Mouse (Mus musculus) cerebellum, postnatal 25 days (tissue): ENCODE data around the gene Foxred2.

ENCODE experiments used
- DNase-seq, 2 experiments: peaks; one replicate each; pipeline ENCODE4 v3.0.0; 2021; ENCODE audit warnings: mixed read lengths in 2 of 2

Foxred2 gene

DNA sequence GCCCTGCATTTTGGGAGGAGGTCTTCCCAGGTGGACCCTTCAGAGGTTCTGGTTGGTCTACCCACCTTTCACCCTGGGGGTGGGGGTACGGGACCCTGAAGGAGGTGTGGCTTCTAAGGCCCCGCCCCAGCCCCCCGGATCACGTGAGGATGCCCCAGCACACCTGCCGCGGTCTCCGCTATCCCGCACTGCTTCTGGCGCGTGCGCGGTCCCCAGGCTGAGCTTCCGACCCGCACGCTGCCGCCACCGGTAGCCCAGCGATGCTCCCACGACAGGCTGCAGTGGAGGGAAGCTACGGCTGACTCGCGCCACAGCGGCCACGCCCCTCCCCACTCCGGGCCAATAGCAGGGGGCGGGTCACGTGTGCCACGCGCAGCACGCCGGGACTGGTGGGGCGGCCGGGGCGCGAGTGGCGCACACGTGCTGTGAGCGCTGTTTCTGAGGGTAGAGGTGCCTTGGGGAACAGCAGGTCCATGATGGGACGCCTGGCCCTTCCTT is at the start of gene Foxred2:
Gene Foxred2 (minus strand): TSS at position 319 of the 498 bp plus-strand sequence.
- peak; percentile 93 to 96 for DNase-seq

DNA sequence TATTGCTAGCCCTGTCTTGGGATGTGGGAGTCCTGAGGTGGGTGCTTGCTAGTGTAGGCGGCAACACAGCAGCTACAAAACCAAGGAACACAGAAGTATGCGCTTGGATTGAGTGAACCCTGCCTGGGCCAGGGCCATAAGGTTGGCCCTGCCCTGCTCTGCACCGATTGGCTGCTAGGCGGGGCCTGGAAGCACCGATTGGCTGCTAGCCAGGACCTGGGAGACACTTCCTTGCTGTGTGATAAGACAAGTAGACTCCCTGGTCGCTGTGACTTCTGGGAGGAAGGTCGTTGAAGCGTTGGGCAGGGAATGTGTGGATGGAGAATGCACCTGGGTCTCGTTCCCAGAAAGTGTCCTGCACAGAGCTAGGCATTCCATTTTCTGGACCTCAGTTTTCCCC is 47.4 kb upstream of the Foxred2 start:
- DNase-seq = peak; percentile 64 to 80

GRCm38 (mm10) chr15:78001400-78001799 is 44.9 kb upstream of the Foxred2 start:
- no peak for DNase-seq

- DNase-seq = no peak
Measured at GRCm38 (mm10) chr15:77988541-77988940, 32.0 kb upstream of the Foxred2 start.

GRCm38 (mm10) chr15:77983391-77983790 is 26.9 kb upstream of the Foxred2 start:
- no peak for DNase-seq

DNA sequence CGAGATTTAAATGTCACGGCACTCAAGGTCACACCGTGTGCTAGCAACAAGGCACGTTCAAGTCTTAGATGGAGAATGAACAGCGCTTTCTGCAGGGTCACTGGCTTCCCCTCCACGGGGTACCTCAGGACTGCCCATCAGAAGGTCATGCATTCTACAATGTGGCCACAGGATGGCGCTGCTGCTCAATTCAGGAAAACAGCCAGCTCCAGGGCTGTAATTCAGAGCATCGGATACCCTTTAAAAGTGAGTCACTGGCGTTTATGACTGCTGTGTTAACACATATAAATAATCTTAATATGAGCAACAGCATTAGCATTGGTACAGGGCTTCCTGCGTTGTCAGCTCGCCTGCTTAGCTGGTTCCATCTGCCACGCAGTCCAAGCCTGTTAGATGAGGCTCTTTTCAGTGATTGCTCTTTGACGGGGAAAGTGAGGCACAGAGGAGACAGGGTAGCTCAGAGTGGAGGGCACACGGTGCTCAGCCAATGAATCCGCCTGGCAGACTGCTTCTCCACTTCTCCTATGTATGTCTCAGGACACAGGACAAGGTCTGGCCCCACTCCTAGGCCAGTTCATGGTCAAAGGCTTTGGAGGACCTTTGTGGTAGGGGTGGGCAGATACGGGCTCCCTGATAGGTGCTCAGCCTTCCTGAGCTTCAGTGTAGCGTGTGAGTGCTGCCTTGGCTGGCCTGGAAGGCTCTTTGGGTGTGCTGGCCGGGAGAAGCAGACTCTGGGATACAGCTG is 25.8 kb upstream of the Foxred2 start:
- peak; percentile 93 to 94 for DNase-seq

- no peak for DNase-seq
Measured at GRCm38 (mm10) chr15:77981181-77981680, 24.7 kb upstream of the Foxred2 start.

DNA sequence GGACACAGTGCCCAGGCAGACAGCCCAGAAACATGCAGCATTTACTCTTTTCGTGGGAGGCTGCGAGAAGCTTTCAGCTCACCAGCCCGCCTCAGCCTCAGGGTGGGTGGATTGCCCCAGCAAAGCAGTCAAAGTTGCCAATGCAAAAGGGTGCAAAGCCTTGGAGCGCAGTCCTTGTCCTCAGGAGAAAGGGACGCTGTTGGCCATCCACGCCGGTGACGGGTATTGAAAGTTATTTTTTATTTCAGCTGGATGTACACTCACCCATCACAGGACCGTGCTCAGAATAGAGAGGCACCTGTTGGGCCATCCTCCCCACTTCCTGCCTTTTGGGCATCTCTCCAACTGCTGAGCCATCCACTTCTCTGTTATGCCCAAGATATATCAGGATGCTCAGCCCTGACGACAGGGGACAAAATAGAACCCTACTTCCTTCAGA is 22.9 kb upstream of the Foxred2 start:
- no peak for DNase-seq

- DNase-seq = no peak
Measured at GRCm38 (mm10) chr15:77977663-77978062, 21.1 kb upstream of the Foxred2 start.

GRCm38 (mm10) chr15:77974165-77974841 is 17.8 kb upstream of the Foxred2 start:
- DNase-seq = no peak

- DNase-seq = peak; percentile 99
Measured at GRCm38 (mm10) chr15:77970470-77971292, 14.2 kb upstream of the Foxred2 start, which contains the start of gene Eif3d. Gene Eif3d, minus strand, starts transcription at chr15:77970813.

DNA sequence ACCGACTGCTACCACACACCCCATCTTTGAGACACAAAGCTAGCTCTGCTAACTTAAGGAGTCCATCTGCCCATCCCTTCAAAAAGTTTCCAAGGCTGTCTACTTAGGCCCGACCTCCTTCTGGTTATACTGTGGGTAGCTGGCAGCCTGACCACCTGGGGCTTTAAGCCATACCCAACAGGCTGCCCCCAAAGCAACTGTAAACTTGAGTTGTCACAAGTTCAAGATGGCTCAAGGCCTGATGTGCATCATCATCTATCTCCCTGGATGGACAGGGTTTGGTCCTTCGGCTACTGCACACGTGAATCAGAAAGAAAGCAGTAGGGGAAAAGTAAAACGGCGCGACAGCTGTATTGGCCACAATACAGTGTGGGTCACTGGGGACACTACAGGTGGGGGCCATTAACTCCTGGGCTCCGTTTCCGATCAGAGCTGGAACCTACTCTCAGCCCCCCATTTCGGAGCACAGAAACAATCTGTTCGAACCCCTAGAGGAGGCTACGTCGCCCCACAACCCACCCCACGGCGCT is 13.5 kb upstream of the Foxred2 start:
- DNase-seq = no peak

- DNase-seq = no peak
Measured at GRCm38 (mm10) chr15:77965117-77965528, 8.6 kb upstream of the Foxred2 start.

DNA sequence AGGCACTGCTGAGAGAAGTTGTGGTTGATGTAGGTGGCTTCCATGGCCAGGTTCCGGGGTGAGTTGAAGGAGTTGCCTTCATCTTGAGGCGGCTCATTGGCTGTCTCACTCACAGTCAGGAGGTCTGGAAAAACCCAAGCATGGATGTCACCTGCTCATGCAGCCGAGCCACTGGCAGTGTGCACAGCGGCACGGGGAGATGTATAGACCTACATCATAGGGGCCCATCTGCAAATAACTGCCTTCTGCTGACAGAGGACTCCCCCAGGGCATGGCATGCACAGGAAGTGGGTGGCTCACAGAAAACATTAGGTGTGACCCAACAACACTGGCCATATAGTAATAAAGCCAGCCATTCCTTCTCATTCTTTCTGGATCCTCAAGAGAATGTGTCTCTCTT is 5.9 kb upstream of the Foxred2 start:
- no peak for DNase-seq

DNA sequence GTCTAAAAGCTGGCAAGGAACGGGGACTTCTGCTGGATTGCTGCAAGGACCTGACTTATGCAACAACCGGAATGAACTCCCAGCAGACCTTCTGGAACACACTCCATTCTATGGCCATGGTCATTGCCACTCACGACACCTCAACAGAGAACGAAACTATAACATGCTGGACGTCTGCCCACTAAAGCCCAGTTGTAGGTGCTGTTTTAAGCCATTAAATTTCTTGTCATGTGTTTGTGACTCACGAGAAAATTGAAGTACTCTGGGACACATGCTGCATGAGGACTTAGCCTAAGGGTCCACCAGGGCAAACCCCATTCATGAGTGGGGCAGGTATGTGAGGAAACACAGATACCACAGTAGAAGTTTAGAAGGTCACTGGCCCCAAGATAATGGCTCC is 4.2 kb upstream of the Foxred2 start:
- no peak for DNase-seq

- no peak for DNase-seq
Measured at GRCm38 (mm10) chr15:77958071-77958470, 1.5 kb upstream of the Foxred2 start.

DNA sequence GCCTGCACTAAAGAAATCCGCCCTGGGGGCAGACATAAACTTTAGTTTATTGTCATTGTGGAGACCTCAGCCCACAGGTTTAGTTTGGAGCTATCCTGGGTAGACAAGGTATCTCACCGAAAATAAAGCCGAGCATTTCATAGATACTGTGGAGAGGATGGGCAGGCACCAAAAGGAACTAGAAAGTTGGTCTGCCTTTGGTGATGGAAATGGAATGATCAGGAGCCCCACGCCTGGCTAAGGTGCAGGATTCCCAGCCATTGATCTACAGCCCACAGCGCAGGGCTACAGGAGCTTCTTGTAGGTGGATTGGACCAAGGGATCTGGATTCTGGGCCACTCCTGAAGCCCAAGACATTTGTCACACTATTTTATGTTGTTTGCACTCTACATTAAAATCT is 1.1 kb upstream of the Foxred2 start:
- no peak for DNase-seq

GRCm38 (mm10) chr15:77955440-77956403 is 800 bp downstream of the Foxred2 start:
- peak; percentile 67 to 72 for DNase-seq

DNA sequence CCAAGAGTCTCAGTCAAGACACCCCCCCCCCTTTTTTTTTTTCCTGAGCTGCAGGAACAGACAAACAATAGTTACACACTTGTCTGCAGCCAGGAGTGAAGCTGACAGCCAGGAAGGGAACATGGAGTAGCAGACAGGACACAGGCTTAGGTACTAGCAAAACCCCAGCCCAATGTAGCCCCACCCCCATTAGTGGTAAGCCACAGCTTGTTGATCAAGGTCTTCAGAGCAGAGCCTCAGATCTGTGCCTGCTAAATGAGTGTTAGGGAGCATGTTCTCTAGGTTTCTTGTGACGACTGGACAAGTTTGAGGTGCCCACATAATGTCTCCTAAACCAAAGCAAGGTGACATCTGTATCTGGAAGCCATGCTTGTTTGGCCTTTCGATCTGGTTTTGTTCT is 2.2 kb downstream of the Foxred2 start:
- no peak for DNase-seq

DNA sequence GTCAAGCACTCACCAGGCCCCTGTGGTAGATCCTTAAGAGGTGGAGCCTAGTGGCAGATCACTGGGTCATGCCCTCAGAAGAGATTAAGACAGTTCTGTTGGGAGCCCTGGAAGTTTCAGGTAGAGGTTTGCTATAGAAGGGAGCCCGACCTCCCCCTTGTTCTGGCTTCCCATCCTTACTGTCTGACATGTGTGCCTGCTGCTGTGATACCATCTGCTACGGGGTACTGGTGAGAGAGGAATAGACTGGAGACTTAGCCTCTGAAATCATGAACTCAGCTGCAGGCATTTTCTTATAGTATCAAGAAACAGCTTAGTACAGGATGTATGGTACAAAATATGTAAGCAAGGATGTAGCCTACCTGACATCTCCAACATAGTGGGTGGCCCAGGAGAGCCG is 3.6 kb downstream of the Foxred2 start:
- DNase-seq = peak; percentile 79 to 85

GRCm38 (mm10) chr15:77949061-77949460 is 7.5 kb downstream of the Foxred2 start:
- DNase-seq = no peak
